Mouse (Mus musculus): ENCODE results near the gene Ncln.

DNA sequence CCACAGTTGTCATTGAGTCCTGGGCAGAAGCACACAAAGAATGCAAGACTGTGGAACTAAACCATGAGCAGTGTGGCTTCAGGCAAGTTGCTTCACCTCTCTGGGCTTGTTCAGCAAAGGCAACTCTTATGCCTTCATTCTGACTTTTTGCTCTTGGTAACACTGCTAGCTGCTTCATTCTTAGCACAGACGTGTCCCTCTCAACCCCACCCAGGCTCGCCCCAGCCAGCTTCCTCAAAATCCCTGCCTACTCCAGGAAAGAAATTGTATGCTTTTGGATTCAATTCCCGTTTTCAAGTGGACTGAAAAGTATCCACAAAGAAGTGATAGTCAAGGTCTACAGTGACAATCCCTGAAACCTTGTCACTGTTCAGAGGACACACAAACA, 23.8 kb upstream of the Ncln start:
- TF ChIP-seq GATA1 (IDR thresholded peaks at IDR 0.05; ENCODE audit: borderline replicate concordance, low read length) (no peak), FLI1 (IDR thresholded peaks at IDR 0.05; ENCODE audit: low read length) (no peak)

Measured in megakaryocyte, embryonic 14.5 days (primary cell).